Mouse (Mus musculus): ENCODE data around the gene Dusp14. TPM values are rescaled to one million over a fixed set of nuclear protein-coding genes. Genes with fewer than 3 reads are reported as not detected.

Dusp14 gene
- polyA plus RNA-seq, 1 experiment, result 1.8 TPM

- peaks cover 34% of the 10 kb centered on the region for H3K36me3 ChIP-seq (ENCODE audit: control insufficient read depth, insufficient read depth, low read length)
- WGBS, result 89% methylated on average over 14 of the region's 14 CpGs
These were observed 26.0 kb downstream of the Dusp14 start for GRCm38 (mm10) chr11:84042808-84043762.

GRCm38 (mm10) chr11:84040621-84041020 lies 28.4 kb downstream of the Dusp14 start:
- 90% methylated on average over 6 of the region's 6 CpGs for whole genome bisulfite sequencing
- no peak overlapping the region for H3K4me3 ChIP-seq (ENCODE audit: extremely low read depth, insufficient read depth, insufficient read length)
- H3K4me1 ChIP-seq (ENCODE audit: control insufficient read depth, insufficient read depth, insufficient read length), result no peaks in the 10 kb centered on the region
- peaks cover 36% of the 10 kb centered on the region for H3K36me3 ChIP-seq (ENCODE audit: control insufficient read depth, insufficient read depth, low read length)
- no peak overlapping the region for H3K27ac ChIP-seq (ENCODE audit: insufficient read depth, low read length)
- no peaks in the 10 kb centered on the region for H3K27me3 ChIP-seq (ENCODE audit: control insufficient read depth, insufficient read depth, low read length)
- TF ChIP-seq POLR2A (IDR thresholded peaks at IDR 0.05; ENCODE audit: low read depth, low read length) (no peak), CTCF (IDR thresholded peaks at IDR 0.05; ENCODE audit: extremely low read depth, insufficient read depth, insufficient read length, insufficient replicate concordance) (no peak)
- no peak for DNase-seq (ENCODE audit: low read depth in 1 of 2, low spot score in 2 of 2)

More at GRCm38 (mm10) chr11:84042808-84043762, 26.0 kb downstream of the Dusp14 start:
- no peak for TF ChIP-seq POLR2A (IDR thresholded peaks at IDR 0.05; ENCODE audit: low read depth, low read length)
- TF ChIP-seq CTCF (IDR thresholded peaks at IDR 0.05; ENCODE audit: extremely low read depth, insufficient read depth, insufficient read length, insufficient replicate concordance), result no peak
- no peak overlapping the region for H3K27ac ChIP-seq (ENCODE audit: insufficient read depth, low read length)
- H3K27me3 ChIP-seq (ENCODE audit: control insufficient read depth, insufficient read depth, low read length), result no peaks in the 10 kb centered on the region
- no peak overlapping the region for H3K4me3 ChIP-seq (ENCODE audit: extremely low read depth, insufficient read depth, insufficient read length)
- no peaks in the 10 kb centered on the region for H3K4me1 ChIP-seq (ENCODE audit: control insufficient read depth, insufficient read depth, insufficient read length)
- no peak for DNase-seq (ENCODE audit: low read depth in 1 of 2, low spot score in 2 of 2)

GRCm38 (mm10) chr11:84033671-84034070 lies 35.4 kb downstream of the Dusp14 start:
- H3K4me3 ChIP-seq (ENCODE audit: extremely low read depth, insufficient read depth, insufficient read length), result no peak overlapping the region
- no peak overlapping the region for H3K27ac ChIP-seq (ENCODE audit: insufficient read depth, low read length)
- peaks cover 13% of the 10 kb centered on the region for H3K36me3 ChIP-seq (ENCODE audit: control insufficient read depth, insufficient read depth, low read length)
- no peak for TF ChIP-seq CTCF (IDR thresholded peaks at IDR 0.05; ENCODE audit: extremely low read depth, insufficient read depth, insufficient read length, insufficient replicate concordance)
- no peak for TF ChIP-seq POLR2A (IDR thresholded peaks at IDR 0.05; ENCODE audit: low read depth, low read length)
- H3K27me3 ChIP-seq (ENCODE audit: control insufficient read depth, insufficient read depth, low read length), result no peaks in the 10 kb centered on the region
- no peaks in the 10 kb centered on the region for H3K4me1 ChIP-seq (ENCODE audit: control insufficient read depth, insufficient read depth, insufficient read length)
- 95% methylated on average over 5 of the region's 5 CpGs for WGBS
- no peak for DNase-seq (ENCODE audit: low read depth in 1 of 2, low spot score in 2 of 2)

- H3K27me3 ChIP-seq (ENCODE audit: control insufficient read depth, insufficient read depth, low read length), result no peaks in the 10 kb centered on the region
- H3K4me1 ChIP-seq (ENCODE audit: control insufficient read depth, insufficient read depth, insufficient read length), result no peaks in the 10 kb centered on the region
- DNase-seq (ENCODE audit: low read depth in 1 of 2, low spot score in 2 of 2), result no peak
- peaks cover 16% of the 10 kb centered on the region for H3K36me3 ChIP-seq (ENCODE audit: control insufficient read depth, insufficient read depth, low read length)
- WGBS, result 82% methylated on average over 5 of the region's 5 CpGs
- TF ChIP-seq POLR2A (IDR thresholded peaks at IDR 0.05; ENCODE audit: low read depth, low read length) (no peak), CTCF (IDR thresholded peaks at IDR 0.05; ENCODE audit: extremely low read depth, insufficient read depth, insufficient read length, insufficient replicate concordance) (no peak)
- H3K4me3 ChIP-seq (ENCODE audit: extremely low read depth, insufficient read depth, insufficient read length), result no peak overlapping the region
- no peak overlapping the region for H3K27ac ChIP-seq (ENCODE audit: insufficient read depth, low read length)
These were observed 36.5 kb downstream of the Dusp14 start for GRCm38 (mm10) chr11:84032559-84032958.

- WGBS, result 68% methylated on average over 9 of the region's 9 CpGs
- Histone ChIP-seq H3K4me1 (ENCODE audit: control insufficient read depth, insufficient read depth, insufficient read length) (no peaks in the 10 kb centered on the region), H3K36me3 (ENCODE audit: control insufficient read depth, insufficient read depth, low read length) (peaks cover 22% of the 10 kb centered on the region), H3K27ac (ENCODE audit: insufficient read depth, low read length) (no peak overlapping the region), H3K4me3 (ENCODE audit: extremely low read depth, insufficient read depth, insufficient read length) (no peak overlapping the region), H3K27me3 (ENCODE audit: control insufficient read depth, insufficient read depth, low read length) (no peaks in the 10 kb centered on the region)
- TF ChIP-seq CTCF (IDR thresholded peaks at IDR 0.05; ENCODE audit: extremely low read depth, insufficient read depth, insufficient read length, insufficient replicate concordance) (peak; percentile 57; the same call in 1 of the 2 replicates), POLR2A (IDR thresholded peaks at IDR 0.05; ENCODE audit: low read depth, low read length) (no peak)
- DNase-seq (ENCODE audit: low read depth in 1 of 2, low spot score in 2 of 2), result no peak
These were observed 37.1 kb downstream of the Dusp14 start for GRCm38 (mm10) chr11:84031971-84032370.

- Histone ChIP-seq H3K27me3 (ENCODE audit: control insufficient read depth, insufficient read depth, low read length) (no peaks in the 10 kb centered on the region), H3K4me3 (ENCODE audit: extremely low read depth, insufficient read depth, insufficient read length) (no peak overlapping the region), H3K4me1 (ENCODE audit: control insufficient read depth, insufficient read depth, insufficient read length) (no peaks in the 10 kb centered on the region), H3K36me3 (ENCODE audit: control insufficient read depth, insufficient read depth, low read length) (peaks cover 46% of the 10 kb centered on the region), H3K27ac (ENCODE audit: insufficient read depth, low read length) (no peak overlapping the region)
- 87% methylated on average over 9 of the region's 9 CpGs for WGBS
- no peak for TF ChIP-seq CTCF (IDR thresholded peaks at IDR 0.05; ENCODE audit: extremely low read depth, insufficient read depth, insufficient read length, insufficient replicate concordance)
- TF ChIP-seq POLR2A (IDR thresholded peaks at IDR 0.05; ENCODE audit: low read depth, low read length), result no peak
- DNase-seq (ENCODE audit: low read depth in 1 of 2, low spot score in 2 of 2), result no peak
These were observed 40.6 kb downstream of the Dusp14 start for GRCm38 (mm10) chr11:84028271-84029028.
